Mouse (Mus musculus) midbrain, embryonic 16.5 days (tissue): ENCODE results near the gene Susd6. TPM values are rescaled to one million over a fixed set of nuclear protein-coding genes. Genes with fewer than 3 reads are reported as not detected.

Experiments
- ATAC-seq: fragments of 200-750 bp; cut with Nextera tagmentation; 2 replicates; pipeline ENCODE4 v1.8.0; 2017; ENCODE audit warnings: moderate TSS enrichment
- H3K27ac ChIP-seq: fragments of 300-500 bp; sonication (generic); 2 replicates; pipeline ENCODE4 v1.5.1; 2014; ENCODE audit warnings: mild to moderate bottlenecking, low read length, mixed read lengths
- H3K27me3 ChIP-seq: fragments of 300-500 bp; sonication (generic); 2 replicates; pipeline ENCODE4 v1.6.1; 2014; ENCODE audit warnings: low read depth, low read length, mixed read lengths; ENCODE audit not compliant: control insufficient read depth, insufficient read depth
- H3K36me3 ChIP-seq: fragments of 300-500 bp; sonication (generic); 2 replicates; pipeline ENCODE4 v1.6.1; 2014; ENCODE audit warnings: mild to moderate bottlenecking, low read length, moderate library complexity, mixed read lengths; ENCODE audit not compliant: control insufficient read depth, insufficient read depth
- H3K4me1 ChIP-seq: fragments of 300-500 bp; sonication (generic); 2 replicates; pipeline ENCODE4 v1.6.1; 2014; ENCODE audit warnings: mild to moderate bottlenecking, low read length, mixed read lengths; ENCODE audit not compliant: control insufficient read depth, insufficient read depth
- H3K4me2 ChIP-seq: fragments of 300-500 bp; sonication (generic); 2 replicates; pipeline ENCODE4 v1.6.1; 2014; ENCODE audit warnings: mild to moderate bottlenecking, low read length, mixed read lengths
- H3K4me3 ChIP-seq: fragments of 300-500 bp; sonication (generic); 2 replicates; pipeline ENCODE4 v1.5.1; 2014; ENCODE audit warnings: low read depth, mild to moderate bottlenecking, low read length, moderate library complexity, mixed read lengths
- H3K9ac ChIP-seq: fragments of 300-500 bp; sonication (generic); 2 replicates; pipeline ENCODE4 v1.6.1; 2014; ENCODE audit warnings: low read depth, low read length, mixed read lengths
- H3K9me3 ChIP-seq: fragments of 300-500 bp; sonication (generic); replicated peaks from 2 replicates; pipeline ENCODE4 v1.6.1; 2014; ENCODE audit warnings: mild to moderate bottlenecking, low read length, mixed read lengths; ENCODE audit not compliant: control insufficient read depth, poor library complexity, severe bottlenecking
- WGBS: fragments of 180-500 bp; shearing (Covaris S2); extraction: QIAGEN DNeasy Blood & Tissue Kit; methylation state at CpG from one replicate; pipeline ENCODE4 v1.1.7; 2014; 5-methylcytosine and 5-hydroxymethylcytosine counted together
- polyA plus RNA-seq: library from polyadenylated mRNA; unstranded; fragments of >200 nt; fragmentation: Nextera tagmentation; extraction: Ambion mirVana; gene quantifications from 2 replicates; pipeline ENCODE4 v1.2.1, GENCODE M21; 2015

Susd6 gene
- polyA plus RNA-seq, 1 experiment from 2014 or later = 10.4 TPM

DNA sequence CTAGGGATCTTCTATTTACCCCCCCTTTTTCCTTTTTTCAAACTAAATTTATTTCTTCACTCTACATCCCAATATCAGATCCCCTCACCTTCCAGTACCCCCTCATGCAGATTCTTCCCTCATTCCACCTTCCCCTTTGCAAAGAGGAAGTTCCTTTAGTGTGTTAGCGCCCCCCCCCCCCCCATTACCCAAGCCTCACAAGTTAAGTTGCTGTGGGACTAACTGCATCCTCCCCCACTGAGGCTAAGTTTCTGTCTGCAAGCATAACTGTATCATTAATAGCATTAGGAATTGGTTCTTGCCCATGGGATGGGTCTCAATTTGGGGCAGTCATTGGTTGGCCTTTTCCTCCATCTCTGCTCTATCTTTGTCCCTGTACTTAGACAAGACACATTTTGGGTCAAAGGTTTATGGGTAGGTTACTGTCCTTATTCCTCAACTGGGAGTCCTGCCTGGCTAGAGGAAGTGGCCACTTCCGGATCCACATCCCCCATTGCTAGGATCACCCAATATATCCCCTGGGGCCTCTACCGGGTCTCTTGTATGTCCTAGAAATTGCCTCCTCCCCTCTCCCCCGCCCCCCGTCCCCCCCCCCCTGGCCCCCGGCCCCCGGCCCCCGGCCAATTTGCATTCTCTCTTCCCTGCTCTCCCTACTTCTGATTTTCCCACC, 44.7 kb downstream of the Susd6 start:
- no peaks in the 10 kb centered on the region; the same call in 1 of the 2 replicates for H3K4me1 ChIP-seq
- no peaks in the 10 kb centered on the region for H3K9me3 ChIP-seq
- no peak for ATAC-seq
- H3K4me2 ChIP-seq = no peak overlapping the region
- H3K27me3 ChIP-seq = no peaks in the 10 kb centered on the region
- H3K27ac ChIP-seq = no peak overlapping the region
- no peak overlapping the region for H3K4me3 ChIP-seq
- WGBS = 72% methylated on average over 3 of the region's 8 CpGs
- H3K36me3 ChIP-seq = no peaks in the 10 kb centered on the region
- H3K9ac ChIP-seq = no peak overlapping the region

DNA sequence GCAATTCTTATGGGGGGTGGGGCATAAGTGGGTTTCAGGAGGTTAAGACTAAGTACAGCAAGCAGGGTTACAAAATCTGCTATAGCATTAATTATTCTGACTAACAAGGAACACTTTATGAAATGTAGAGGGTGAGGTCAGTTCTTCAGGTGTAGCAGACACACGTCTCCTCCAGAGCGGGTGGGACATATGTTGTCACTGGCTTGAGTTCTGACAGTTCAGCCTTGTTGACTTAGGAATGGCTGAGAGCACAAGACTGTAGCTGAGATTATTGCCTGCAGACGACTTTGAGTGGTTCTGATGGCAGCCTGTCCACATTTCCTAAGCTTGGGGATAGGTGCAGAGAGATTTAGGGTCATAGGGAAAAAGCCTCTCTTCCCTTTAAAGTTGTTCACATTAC, 47.3 kb downstream of the Susd6 start:
- H3K9ac ChIP-seq = no peak overlapping the region
- H3K27me3 ChIP-seq = no peaks in the 10 kb centered on the region
- H3K27ac ChIP-seq = no peak overlapping the region
- no peaks in the 10 kb centered on the region for H3K4me1 ChIP-seq
- H3K36me3 ChIP-seq = no peaks in the 10 kb centered on the region
- no peaks in the 10 kb centered on the region for H3K9me3 ChIP-seq
- ATAC-seq = no peak
- 74% methylated on average over 3 of the region's 3 CpGs for WGBS
- H3K4me3 ChIP-seq = no peak overlapping the region
- H3K4me2 ChIP-seq = no peak overlapping the region

DNA sequence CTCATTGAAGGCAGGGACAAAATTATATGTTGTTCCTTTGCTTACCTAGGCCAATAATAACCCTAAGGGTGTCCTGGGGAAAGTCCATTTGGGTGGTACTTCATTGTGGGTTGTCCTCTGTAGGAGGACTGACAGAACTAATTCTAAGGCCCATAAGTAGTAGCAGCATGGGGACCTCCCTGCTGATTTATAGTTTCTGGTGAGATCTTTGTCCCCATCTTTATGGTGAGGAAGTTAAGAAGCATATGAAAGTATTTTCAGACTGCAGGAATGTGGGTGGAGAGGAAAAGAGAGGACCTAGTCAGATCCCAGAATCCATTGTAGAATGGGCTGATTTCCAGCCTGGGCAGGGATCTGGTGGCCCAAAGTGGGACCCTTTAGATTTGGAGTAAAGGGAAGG, 48.0 kb downstream of the Susd6 start:
- no peak overlapping the region for H3K4me3 ChIP-seq
- H3K27me3 ChIP-seq = no peaks in the 10 kb centered on the region
- ATAC-seq = no peak
- no peak overlapping the region for H3K27ac ChIP-seq
- no peak overlapping the region for H3K9ac ChIP-seq
- no peaks in the 10 kb centered on the region for H3K4me1 ChIP-seq
- no peaks in the 10 kb centered on the region for H3K36me3 ChIP-seq
- no peaks in the 10 kb centered on the region for H3K9me3 ChIP-seq
- H3K4me2 ChIP-seq = no peak overlapping the region

DNA sequence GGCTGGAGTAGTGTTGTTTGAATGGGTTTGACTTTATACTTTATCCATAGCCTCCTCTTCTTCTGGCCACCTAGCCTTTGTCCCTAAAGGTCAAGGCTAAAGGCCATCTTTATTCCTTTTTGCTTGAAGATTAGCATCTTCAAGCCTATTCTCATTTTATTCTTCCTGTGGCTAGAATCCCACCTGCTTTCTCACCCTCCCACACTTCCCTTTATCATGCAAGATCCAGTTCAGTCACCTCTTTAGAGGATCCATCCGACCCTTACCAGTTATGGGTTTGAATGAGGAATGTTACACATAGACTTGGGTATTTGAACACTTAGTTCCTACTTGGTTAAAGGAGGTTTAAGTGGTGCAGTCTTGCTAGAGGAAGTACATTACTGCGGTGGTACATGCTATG, 48.5 kb downstream of the Susd6 start:
- H3K9ac ChIP-seq = no peak overlapping the region
- 71% methylated on average over 2 of the region's 2 CpGs for WGBS
- H3K27ac ChIP-seq = no peak overlapping the region
- H3K27me3 ChIP-seq = no peaks in the 10 kb centered on the region
- H3K4me2 ChIP-seq = no peak overlapping the region
- no peaks in the 10 kb centered on the region for H3K9me3 ChIP-seq
- H3K4me3 ChIP-seq = no peak overlapping the region
- ATAC-seq = no peak
- no peaks in the 10 kb centered on the region for H3K4me1 ChIP-seq
- H3K36me3 ChIP-seq = no peaks in the 10 kb centered on the region

DNA sequence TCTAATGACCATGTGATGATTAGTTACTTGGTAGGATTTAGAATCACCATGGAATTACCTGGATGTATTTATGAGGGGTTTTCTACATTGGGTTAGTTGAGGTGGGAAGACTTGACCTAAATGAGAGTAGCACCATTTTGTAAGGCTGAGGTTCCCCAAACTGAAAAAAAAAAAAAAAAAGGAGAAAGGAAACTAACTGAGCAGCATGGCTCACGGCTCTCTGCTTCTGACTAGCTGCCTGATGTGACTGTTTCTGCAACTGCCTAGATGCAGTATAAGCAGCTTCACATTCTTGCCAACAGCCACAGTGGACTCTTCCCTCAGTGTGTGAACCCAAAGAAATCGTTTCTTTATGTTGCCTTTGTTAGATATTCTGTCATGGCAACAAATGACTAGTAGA, 49.3 kb downstream of the Susd6 start:
- H3K4me1 ChIP-seq = no peaks in the 10 kb centered on the region; the same call in 1 of the 2 replicates
- H3K36me3 ChIP-seq = no peaks in the 10 kb centered on the region
- no peaks in the 10 kb centered on the region for H3K27me3 ChIP-seq
- no peak for ATAC-seq
- WGBS = 62% methylated on average over 2 of the region's 2 CpGs
- no peaks in the 10 kb centered on the region for H3K9me3 ChIP-seq
- H3K4me2 ChIP-seq = no peak overlapping the region
- no peak overlapping the region for H3K27ac ChIP-seq
- no peak overlapping the region for H3K4me3 ChIP-seq
- H3K9ac ChIP-seq = no peak overlapping the region

DNA sequence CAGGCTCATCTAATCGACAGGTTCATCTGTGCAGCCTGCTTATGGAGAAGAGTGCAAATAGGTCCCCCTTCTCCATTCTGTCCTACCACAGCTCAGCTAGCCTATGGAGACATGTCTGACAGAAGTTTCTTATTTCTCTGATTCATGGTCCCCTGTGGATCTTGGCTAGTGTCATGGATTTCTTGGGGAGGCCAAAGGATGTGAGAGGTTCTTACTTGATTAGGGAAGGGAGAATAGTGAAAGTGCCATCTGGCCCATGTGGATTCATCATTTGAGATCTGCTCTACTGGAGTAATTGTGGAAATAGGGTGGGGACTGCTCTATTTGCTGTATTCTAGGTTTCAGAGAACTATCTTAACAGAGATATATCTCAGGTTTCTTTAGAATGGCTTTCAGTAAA, 51.3 kb downstream of the Susd6 start:
- no peaks in the 10 kb centered on the region for H3K36me3 ChIP-seq
- no peaks in the 10 kb centered on the region for H3K9me3 ChIP-seq
- no peak overlapping the region for H3K4me3 ChIP-seq
- H3K27ac ChIP-seq = no peak overlapping the region
- no peaks in the 10 kb centered on the region; the same call in 1 of the 2 replicates for H3K4me1 ChIP-seq
- no peaks in the 10 kb centered on the region for H3K27me3 ChIP-seq
- no peak overlapping the region for H3K4me2 ChIP-seq
- 100% methylated on average over 1 of the region's 1 CpGs for WGBS
- no peak for ATAC-seq
- H3K9ac ChIP-seq = no peak overlapping the region

DNA sequence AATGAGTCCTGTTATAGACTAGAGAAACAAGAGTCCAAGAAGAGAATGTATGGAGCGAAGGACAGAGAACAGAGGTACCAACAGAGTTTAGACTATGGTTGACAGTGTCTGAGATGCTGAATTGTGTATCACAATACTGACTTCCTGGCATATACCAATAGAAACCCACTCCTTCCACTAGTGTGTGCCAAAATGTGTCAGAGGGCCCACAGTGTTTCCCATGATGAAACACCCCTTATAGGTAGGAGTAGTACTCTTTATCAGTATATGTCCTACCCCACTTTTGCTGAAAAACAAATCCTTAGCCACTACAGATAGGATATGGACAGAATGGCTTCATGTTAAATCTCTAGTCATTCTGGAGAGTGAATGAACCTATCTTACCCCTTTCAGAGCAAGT, 52.3 kb downstream of the Susd6 start:
- ATAC-seq = no peak

DNA sequence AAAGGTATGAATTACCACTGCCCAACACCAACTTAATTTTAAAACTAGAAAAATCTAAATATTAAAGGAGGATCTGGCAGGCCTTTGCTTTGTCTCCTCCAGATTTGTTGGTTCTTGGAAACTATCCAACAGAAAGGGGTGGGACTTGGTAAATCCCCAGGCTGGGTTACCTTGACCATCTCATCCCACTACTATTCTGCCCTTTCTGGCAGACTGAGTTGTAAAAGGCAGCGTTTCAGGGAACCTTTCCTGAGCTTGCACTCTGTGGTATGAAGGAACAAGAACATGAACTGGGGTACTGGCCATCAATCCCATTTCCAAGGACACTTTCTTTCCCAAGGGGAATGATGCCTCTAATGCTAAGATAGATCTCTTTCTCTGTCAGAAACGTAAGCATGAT, 52.9 kb downstream of the Susd6 start:
- Histone ChIP-seq H3K9me3 (no peaks in the 10 kb centered on the region), H3K36me3 (no peaks in the 10 kb centered on the region), H3K4me3 (no peak overlapping the region), H3K27ac (no peak overlapping the region), H3K27me3 (no peaks in the 10 kb centered on the region), H3K4me1 (no peaks in the 10 kb centered on the region; the same call in 1 of the 2 replicates), H3K9ac (no peak overlapping the region), H3K4me2 (no peak overlapping the region)
- WGBS = 76% methylated on average over 2 of the region's 2 CpGs
- ATAC-seq = no peak

More for the DNA sequence above, 52.3 kb downstream of the Susd6 start:
- H3K9ac ChIP-seq = no peak overlapping the region
- no peaks in the 10 kb centered on the region; the same call in 1 of the 2 replicates for H3K4me1 ChIP-seq
- H3K9me3 ChIP-seq = no peaks in the 10 kb centered on the region
- H3K27me3 ChIP-seq = no peaks in the 10 kb centered on the region
- H3K4me2 ChIP-seq = no peak overlapping the region
- WGBS = 97% methylated on average over 1 of the region's 1 CpGs
- H3K4me3 ChIP-seq = no peak overlapping the region
- H3K27ac ChIP-seq = no peak overlapping the region
- no peaks in the 10 kb centered on the region for H3K36me3 ChIP-seq

DNA sequence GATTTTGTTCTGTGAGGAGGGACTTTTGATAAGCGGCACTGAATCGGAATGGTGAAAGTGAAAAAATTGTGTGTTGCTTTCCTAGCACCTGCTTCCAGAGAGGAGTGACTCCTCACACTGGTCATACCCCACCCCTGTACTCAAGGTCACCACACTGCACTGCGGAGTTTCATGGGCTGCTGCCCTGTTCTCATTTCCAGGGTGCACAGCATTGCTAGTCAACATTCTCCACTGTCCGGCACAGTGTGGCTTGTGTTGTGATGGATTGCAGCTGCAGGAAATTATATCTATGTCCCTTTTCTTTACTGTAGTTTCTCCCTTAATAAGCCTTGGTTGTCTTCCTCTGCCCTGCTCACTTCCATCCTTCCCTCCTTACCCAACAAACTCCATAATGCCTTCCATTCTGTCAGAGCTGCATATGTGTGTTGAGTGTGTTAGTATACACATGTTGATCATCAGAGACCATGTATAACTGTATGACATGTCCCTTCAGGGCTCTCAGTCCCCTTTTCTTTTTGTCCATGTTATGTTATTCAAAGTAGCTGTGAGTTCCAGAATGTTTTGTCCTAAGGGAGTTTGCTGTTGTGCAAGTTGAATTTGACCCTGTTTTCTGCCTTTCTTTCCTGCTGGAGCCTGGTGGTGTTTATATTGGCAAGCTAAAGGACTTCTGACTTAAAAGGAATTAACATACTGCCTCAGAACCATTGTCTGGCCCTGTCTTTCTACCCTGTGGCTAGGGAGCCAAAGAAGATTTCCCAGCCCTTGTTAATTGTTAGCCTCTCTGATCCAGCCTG, 53.5 kb downstream of the Susd6 start:
- Histone ChIP-seq H3K27me3 (no peaks in the 10 kb centered on the region), H3K9me3 (no peaks in the 10 kb centered on the region), H3K9ac (no peak overlapping the region), H3K27ac (peak overlapping the region; percentile 47), H3K4me1 (no peaks in the 10 kb centered on the region; the same call in 1 of the 2 replicates), H3K4me3 (no peak overlapping the region), H3K4me2 (no peak overlapping the region), H3K36me3 (no peaks in the 10 kb centered on the region)
- ATAC-seq = 0 out of 2 replicates have a peak, but pooled peaks have one; percentile 28
- WGBS = 78% methylated on average over 4 of the region's 4 CpGs
